Mouse (Mus musculus): ENCODE data around the gene Ddx28. TPM values are rescaled to one million over a fixed set of nuclear protein-coding genes. Genes with fewer than 3 reads are reported as not detected.

Ddx28 gene
- total RNA-seq, 1 experiment from 2014 or later, result 14.2 TPM

DNA sequence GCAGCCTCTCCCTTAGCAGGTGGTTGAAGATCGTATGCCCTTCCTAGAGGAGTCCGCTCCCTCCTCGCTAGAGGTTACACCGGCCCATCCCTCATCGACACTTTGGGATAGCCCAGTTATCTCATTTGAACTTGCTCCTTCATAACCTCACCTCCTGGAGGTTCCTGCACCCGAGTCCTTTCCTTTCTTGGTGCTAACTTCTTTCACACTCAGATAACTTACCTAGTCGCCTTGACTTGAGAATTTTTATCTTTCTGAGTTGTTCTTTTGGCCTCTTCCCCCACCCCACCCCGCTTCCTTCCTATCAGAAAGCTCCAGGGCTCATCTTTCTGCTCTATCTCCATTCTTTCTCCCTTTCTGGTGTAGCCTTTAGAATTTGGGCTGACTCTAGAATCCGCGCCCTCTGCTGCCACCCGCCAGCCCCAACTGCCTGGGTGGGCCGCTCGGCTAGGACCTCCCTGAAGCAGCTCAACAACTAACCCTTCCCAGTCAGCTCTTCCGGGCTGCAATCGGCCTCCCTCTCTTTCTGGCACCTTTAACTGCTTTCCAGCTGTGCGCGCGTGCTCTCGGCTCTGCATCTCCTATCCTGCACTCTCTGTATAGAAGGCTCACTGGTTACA is 44.9 kb downstream of the Ddx28 start:
- peak; percentile 40 for DNase-seq

DNA sequence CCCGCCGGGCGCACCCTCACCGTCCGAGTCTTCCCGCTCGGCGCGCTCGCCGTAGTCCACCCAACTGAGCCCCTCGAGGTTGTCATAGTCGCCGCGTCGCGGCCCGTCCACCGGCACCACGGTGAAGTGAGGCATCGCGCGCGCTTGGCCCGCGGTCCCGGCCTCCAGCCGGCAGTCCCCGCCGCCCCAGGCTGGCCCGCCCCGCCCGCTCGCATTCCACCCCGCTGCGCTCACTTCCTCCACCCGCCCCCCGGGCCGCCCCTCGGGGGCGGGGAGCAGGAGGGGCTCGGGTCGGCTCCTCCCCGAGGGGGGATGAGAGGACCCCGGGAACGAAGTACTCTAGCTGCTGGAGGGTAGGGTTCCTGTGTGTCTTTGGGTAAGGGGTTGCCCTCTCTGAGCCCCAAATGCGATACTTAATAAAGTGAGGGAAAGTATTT is 45.8 kb downstream of the Ddx28 start, which contains the start of gene Slc12a4:
Gene Slc12a4, minus strand, starts transcription at position 193 of the 437 bp plus-strand sequence.
- DNase-seq, result peak; percentile 92

GRCm38 (mm10) chr8:105965266-105965904 is 46.3 kb downstream of the Ddx28 start:
- peak; percentile 78 for DNase-seq

- DNase-seq, result no peak
Observed at GRCm38 (mm10) chr8:105964506-105965265, 47.0 kb downstream of the Ddx28 start.

GRCm38 (mm10) chr8:105961536-105961935 is 50.1 kb downstream of the Ddx28 start:
- no peak for DNase-seq

GRCm38 (mm10) chr8:105961101-105961500 is 50.6 kb downstream of the Ddx28 start:
- no peak for DNase-seq

Other genes starting within 250 kb of the Ddx28 start
- gene Ranbp10, start 184.5 kb downstream of the Ddx28 start, total RNA-seq (2021), result 27.3 and 29.8 TPM in 2 replicates
- not detected in 2 replicates for gene Tsnaxip1, start 184.2 kb downstream of the Ddx28 start, total RNA-seq (2021)
- 8.5 and 11.2 TPM in 2 replicates for gene Cenpt, start 158.6 kb downstream of the Ddx28 start, total RNA-seq (2021)
- gene Thap11, start 156.8 kb downstream of the Ddx28 start, total RNA-seq (2021), result 30.9 and 31.0 TPM in 2 replicates
- 22.3 and 41.4 TPM in 2 replicates for gene Nutf2, start 151.3 kb downstream of the Ddx28 start, total RNA-seq (2021)
- gene Edc4, start 131.0 kb downstream of the Ddx28 start, total RNA-seq (2021), result 30.1 and 33.5 TPM in 2 replicates
- 1.0 TPM in 1 of 2 replicates, not detected in the other for gene Nrn1l, start 118.3 kb downstream of the Ddx28 start, total RNA-seq (2021)
- gene Pskh1, start 111.4 kb downstream of the Ddx28 start, total RNA-seq (2021), result 31.0 and 32.2 TPM in 2 replicates
- gene Ctrl, start 78.0 kb downstream of the Ddx28 start, total RNA-seq (2021), result 0.59 TPM in 1 of 2 replicates, not detected in the other
- gene Psmb10, start 73.4 kb downstream of the Ddx28 start, total RNA-seq (2021), result 49.2 and 65.5 TPM in 2 replicates
- gene Lcat, start 68.5 kb downstream of the Ddx28 start, total RNA-seq (2021), result 5.3 and 54.9 TPM in 2 replicates
- 36.9 and 42.5 TPM in 2 replicates for gene Slc12a4, start 45.8 kb downstream of the Ddx28 start, total RNA-seq (2021)
- not detected in 2 replicates for gene Dpep3, start 32.5 kb downstream of the Ddx28 start, total RNA-seq (2021)
- gene Dus2, start 20.5 kb downstream of the Ddx28 start, total RNA-seq (2021), result 14.9 and 15.5 TPM in 2 replicates
- gene Dpep2nb, start 5.9 kb downstream of the Ddx28 start, total RNA-seq (2021), result not detected in 2 replicates
- gene Nfatc3, start 47.0 kb upstream of the Ddx28 start, total RNA-seq (2021), result 47.3 and 47.6 TPM in 2 replicates
- 5.3 and 8.8 TPM in 2 replicates for gene Esrp2, start 125.1 kb upstream of the Ddx28 start, total RNA-seq (2021)
- gene Pla2g15, start 138.5 kb upstream of the Ddx28 start, total RNA-seq (2021), result 13.5 and 18.6 TPM in 2 replicates
- 30.3 and 38.3 TPM in 2 replicates for gene Slc7a6, start 157.0 kb upstream of the Ddx28 start, total RNA-seq (2021)
- 23.3 and 28.1 TPM in 2 replicates for gene Slc7a6os, start 199.1 kb upstream of the Ddx28 start, total RNA-seq (2021)
- 22.7 and 26.8 TPM in 2 replicates for gene Prmt7, start 199.1 kb upstream of the Ddx28 start, total RNA-seq (2021)

Data from adrenal gland, postnatal 14 days (tissue).